Mouse (Mus musculus) kidney, embryonic 15.5 days (tissue): ENCODE results near the gene Snai3. TPM values are rescaled to one million over a fixed set of nuclear protein-coding genes. Genes with fewer than 3 reads are reported as not detected.
A peak's percentile ranks its signal among the peaks of the same experiment; 100 is the strongest.

Source experiments
- ATAC-seq: fragments of 200-750 bp; cut with Nextera tagmentation; replicated peaks from 2 replicates; pipeline ENCODE4 v1.8.0; 2017; ENCODE audit warnings: moderate TSS enrichment; ENCODE audit not compliant: low FRiP score
- H3K27ac ChIP-seq: fragments of 300-500 bp; sonication (generic); 2 replicates; pipeline ENCODE4 v1.5.1; 2015; ENCODE audit warnings: mild to moderate bottlenecking, inconsistent platforms
- H3K27me3 ChIP-seq: fragments of 300-500 bp; sonication (generic); 2 replicates; pipeline ENCODE4 v1.6.1; 2015; ENCODE audit warnings: inconsistent platforms
- H3K36me3 ChIP-seq: fragments of 300-500 bp; sonication (generic); 2 replicates; pipeline ENCODE4 v1.6.1; 2015; ENCODE audit warnings: inconsistent platforms
- H3K4me1 ChIP-seq: fragments of 300-500 bp; sonication (generic); 2 replicates; pipeline ENCODE4 v1.6.1; 2015; ENCODE audit warnings: inconsistent platforms
- H3K4me2 ChIP-seq: fragments of 300-500 bp; sonication (generic); 2 replicates; pipeline ENCODE4 v1.6.1; 2015; ENCODE audit warnings: moderate library complexity, mild to moderate bottlenecking, inconsistent platforms
- H3K4me3 ChIP-seq: fragments of 300-500 bp; sonication (generic); replicated peaks from 2 replicates; pipeline ENCODE4 v1.5.1; 2015; ENCODE audit warnings: mild to moderate bottlenecking, inconsistent platforms
- H3K9ac ChIP-seq: fragments of 300-500 bp; sonication (generic); 2 replicates; pipeline ENCODE4 v1.6.1; 2015; ENCODE audit warnings: mild to moderate bottlenecking, inconsistent platforms
- H3K9me3 ChIP-seq: fragments of 300-500 bp; sonication (generic); replicated peaks from 2 replicates; pipeline ENCODE4 v1.6.1; 2016; ENCODE audit warnings: inconsistent platforms
- WGBS: fragments of 180-500 bp; shearing (Covaris S2); methylation state at CpG from one replicate; pipeline ENCODE4 v1.1.7; 2015; ENCODE audit warnings: mixed read lengths; 5-methylcytosine and 5-hydroxymethylcytosine counted together
- microRNA-seq: library from miRNA; unstranded; fragments of <30 nt; microRNA quantifications from one replicate; pipeline ENCODE4, GENCODE M21; 2016
- polyA plus RNA-seq: library from polyadenylated mRNA; unstranded; fragments of >200 nt; fragmentation: Nextera tagmentation; extraction: Ambion mirVana; gene quantifications from 2 replicates; pipeline ENCODE4 v1.2.1, GENCODE M21; 2015

The Snai3 gene
- polyA plus RNA-seq, 1 experiment from 2014 or later, result 0.34 TPM

- Histone ChIP-seq H3K9ac (no peak overlapping the region), H3K4me2 (no peak overlapping the region), H3K27me3 (no peaks in the 10 kb centered on the region), H3K36me3 (peaks cover 22% of the 10 kb centered on the region), H3K4me3 (no peak overlapping the region), H3K9me3 (no peaks in the 10 kb centered on the region), H3K4me1 (peaks cover 18% of the 10 kb centered on the region), H3K27ac (0 out of 2 replicates have a peak overlapping the region, but pooled peaks have one; percentile 23)
- ATAC-seq, result no peak
- 87% methylated on average over 24 of the region's 24 CpGs for WGBS
Observed at GRCm38 (mm10) chr8:122423217-122423616, 37.3 kb downstream of the Snai3 start.

DNA sequence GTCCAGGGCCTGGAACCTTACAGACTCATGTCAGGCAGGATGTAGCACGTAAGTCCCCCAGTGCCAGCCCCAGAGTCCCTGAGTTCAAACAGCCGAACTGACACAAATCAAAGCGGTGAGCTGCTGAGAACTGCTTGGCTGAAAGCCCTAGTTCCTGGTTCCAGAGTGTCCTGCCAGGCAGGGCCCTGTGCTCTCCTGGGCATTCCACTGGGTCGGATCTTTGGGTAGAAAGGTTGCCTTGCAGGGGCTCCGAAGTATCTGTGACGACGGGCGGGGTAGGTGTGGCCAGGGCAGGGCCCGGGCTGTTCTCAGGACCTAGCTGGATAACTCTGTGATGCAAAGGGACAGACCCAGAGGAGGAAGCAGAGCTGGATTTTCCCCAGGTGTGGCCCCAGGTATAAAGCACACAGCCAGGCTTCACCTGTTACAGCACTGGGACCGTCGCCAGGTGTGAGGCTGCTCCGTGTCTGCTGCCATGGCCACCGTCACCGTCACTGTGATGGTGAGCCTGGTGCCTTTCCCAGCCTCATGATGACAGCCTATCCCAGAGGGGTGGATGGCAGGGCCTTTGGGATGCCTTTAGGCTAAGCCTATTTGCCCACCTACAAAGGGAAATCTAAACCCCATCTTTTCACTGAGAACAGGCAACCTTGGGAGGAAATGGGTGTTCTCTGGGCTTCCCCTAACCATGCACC, 39.0 kb downstream of the Snai3 start, which contains the start of gene Il17c:
TSS of gene Il17c (plus strand) at position 645 of the 695 bp plus-strand sequence.
- no peaks in the 10 kb centered on the region for H3K27me3 ChIP-seq
- 82% methylated on average over 14 of the region's 14 CpGs for WGBS
- H3K9ac ChIP-seq, result no peak within 1 kb of the TSS
- H3K4me2 ChIP-seq, result no peak within 1 kb of the TSS
- H3K27ac ChIP-seq, result no peak within 1 kb of the TSS
- peaks cover 38% of the 10 kb centered on the region for H3K36me3 ChIP-seq
- peaks cover 18% of the 10 kb centered on the region for H3K4me1 ChIP-seq
- ATAC-seq, result no peak
- H3K4me3 ChIP-seq, result no peak within 1 kb of the TSS
- no peaks in the 10 kb centered on the region for H3K9me3 ChIP-seq

DNA sequence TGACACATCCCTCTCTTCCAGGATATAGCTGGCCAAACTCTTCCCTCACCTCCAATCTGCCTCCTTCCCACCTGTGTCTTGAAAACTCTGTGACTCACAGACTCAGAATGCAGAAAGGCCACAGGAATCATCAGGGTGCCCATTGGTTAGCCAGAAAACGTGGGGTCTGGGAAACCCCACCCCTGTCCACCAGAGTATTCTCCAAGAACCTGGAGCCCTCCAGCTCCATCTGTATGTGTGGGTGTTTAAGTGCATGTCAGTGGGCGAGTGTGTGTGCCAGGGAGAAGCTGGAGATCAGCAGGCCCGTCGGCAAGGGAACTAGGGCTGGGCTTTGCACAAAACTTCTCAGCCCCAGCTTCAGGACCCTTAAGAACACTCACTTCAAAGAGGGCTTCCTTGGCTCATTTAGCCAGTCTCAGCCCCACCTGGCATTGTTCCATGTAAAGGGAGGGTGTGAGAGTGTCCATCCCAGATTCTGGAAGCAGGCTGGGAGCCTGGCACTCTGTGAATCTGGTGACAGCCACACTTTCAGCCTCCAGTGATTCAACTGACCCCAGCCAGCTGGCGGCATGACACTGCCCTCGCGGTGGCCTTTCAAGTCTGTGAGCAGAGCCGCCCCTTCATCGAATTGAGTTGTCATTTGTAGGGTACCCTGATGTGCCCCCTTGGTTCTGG, 40.5 kb downstream of the Snai3 start:
- no peaks in the 10 kb centered on the region for H3K27me3 ChIP-seq
- no peak overlapping the region for H3K9ac ChIP-seq
- 65% methylated on average over 9 of the region's 9 CpGs for WGBS
- H3K4me1 ChIP-seq, result peaks cover 18% of the 10 kb centered on the region
- no peaks in the 10 kb centered on the region for H3K9me3 ChIP-seq
- H3K27ac ChIP-seq, result no peak overlapping the region
- no peak overlapping the region for H3K4me3 ChIP-seq
- ATAC-seq, result no peak
- H3K4me2 ChIP-seq, result no peak overlapping the region
- peaks cover 41% of the 10 kb centered on the region for H3K36me3 ChIP-seq

GRCm38 (mm10) chr8:122415554-122415953, 45.0 kb downstream of the Snai3 start:
- Histone ChIP-seq H3K27ac (no peak overlapping the region), H3K4me2 (no peak overlapping the region), H3K9ac (no peak overlapping the region), H3K36me3 (peaks cover 85% of the 10 kb centered on the region), H3K4me1 (no peaks in the 10 kb centered on the region), H3K4me3 (no peak overlapping the region), H3K9me3 (no peaks in the 10 kb centered on the region), H3K27me3 (no peaks in the 10 kb centered on the region)
- ATAC-seq, result no peak
- WGBS, result 90% methylated on average over 6 of the region's 6 CpGs

DNA sequence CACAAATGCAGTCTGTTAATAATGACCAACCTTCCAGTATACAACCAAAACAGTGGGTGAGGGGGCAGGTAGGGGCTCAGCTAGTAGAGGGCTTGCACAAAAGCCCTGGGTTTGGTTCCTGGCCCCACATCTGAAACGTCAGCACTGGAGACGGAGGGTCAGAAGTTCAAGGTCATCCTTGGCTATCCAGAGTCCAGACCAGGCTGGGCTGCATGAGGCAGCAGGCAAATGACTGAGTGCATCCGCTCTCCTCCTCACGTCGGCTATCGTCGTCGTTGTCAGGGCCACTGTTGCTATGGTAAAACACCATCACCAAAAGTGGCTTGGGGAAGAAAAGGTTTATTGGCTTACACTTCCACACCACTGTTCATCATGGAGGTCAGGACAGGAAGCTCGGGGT, 46.2 kb downstream of the Snai3 start:
- H3K4me1 ChIP-seq, result no peaks in the 10 kb centered on the region
- whole genome bisulfite sequencing, result 85% methylated on average over 9 of the region's 9 CpGs
- no peak overlapping the region for H3K9ac ChIP-seq
- H3K27ac ChIP-seq, result no peak overlapping the region
- H3K27me3 ChIP-seq, result no peaks in the 10 kb centered on the region
- no peaks in the 10 kb centered on the region for H3K9me3 ChIP-seq
- H3K4me3 ChIP-seq, result no peak overlapping the region
- ATAC-seq, result no peak
- no peak overlapping the region for H3K4me2 ChIP-seq
- H3K36me3 ChIP-seq, result peaks cover 98% of the 10 kb centered on the region

GRCm38 (mm10) chr8:122407678-122408077, 52.9 kb downstream of the Snai3 start:
- peaks cover 100% of the 10 kb centered on the region for H3K36me3 ChIP-seq
- no peak overlapping the region for H3K4me2 ChIP-seq
- no peak for ATAC-seq
- H3K27me3 ChIP-seq, result no peaks in the 10 kb centered on the region
- no peaks in the 10 kb centered on the region for H3K4me1 ChIP-seq
- no peak overlapping the region for H3K4me3 ChIP-seq
- H3K9ac ChIP-seq, result no peak overlapping the region
- H3K9me3 ChIP-seq, result no peaks in the 10 kb centered on the region
- H3K27ac ChIP-seq, result no peak overlapping the region
- WGBS, result 88% methylated on average over 7 of the region's 7 CpGs

- Histone ChIP-seq H3K27me3 (no peaks in the 10 kb centered on the region), H3K36me3 (peaks cover 100% of the 10 kb centered on the region), H3K4me2 (no peak overlapping the region), H3K4me1 (no peaks in the 10 kb centered on the region), H3K27ac (no peak overlapping the region), H3K4me3 (no peak overlapping the region), H3K9me3 (no peaks in the 10 kb centered on the region), H3K9ac (no peak overlapping the region)
- WGBS, result 87% methylated on average over 9 of the region's 9 CpGs
- ATAC-seq, result no peak
Observed at GRCm38 (mm10) chr8:122405146-122405805, 55.3 kb downstream of the Snai3 start.

Small RNA genes lying within 50 kb of the gene (microRNA-seq; reads per million reads assigned to microRNA genes)
- gene Gm24366, result not detected

Other genes with a start within 250 kb of the Snai3 start
- gene Zfpm1, start 178.6 kb downstream of the Snai3 start, polyA plus RNA-seq, result 2.2 and 2.4 TPM in 2 replicates
- not detected in 2 replicates for gene Trhr2, start 100.0 kb downstream of the Snai3 start, polyA plus RNA-seq
- 53.2 and 53.9 TPM in 2 replicates for gene Zc3h18, start 84.1 kb downstream of the Snai3 start, polyA plus RNA-seq
- not detected in 2 replicates for gene Il17c, start 38.7 kb downstream of the Snai3 start, polyA plus RNA-seq
- gene Cyba, start 27.8 kb downstream of the Snai3 start, polyA plus RNA-seq, result 310 and 320 TPM in 2 replicates
- 32.7 and 37.5 TPM in 2 replicates for gene Mvd, start 17.3 kb downstream of the Snai3 start, polyA plus RNA-seq
- gene Rnf166, start 15.3 kb upstream of the Snai3 start, polyA plus RNA-seq, result 37.7 and 39.8 TPM in 2 replicates
- gene Ctu2, start 15.4 kb upstream of the Snai3 start, polyA plus RNA-seq, result 48.6 and 55.7 TPM in 2 replicates
- 13.2 and 17.8 TPM in 2 replicates for gene Piezo1, start 90.6 kb upstream of the Snai3 start, polyA plus RNA-seq
- gene Cdt1, start 107.3 kb upstream of the Snai3 start, polyA plus RNA-seq, result 40.8 and 50.4 TPM in 2 replicates
- 333 and 353 TPM in 2 replicates for gene Aprt, start 116.2 kb upstream of the Snai3 start, polyA plus RNA-seq
- gene Galns, start 150.7 kb upstream of the Snai3 start, polyA plus RNA-seq, result 14.0 and 16.0 TPM in 2 replicates
- gene Trappc2l, start 150.9 kb upstream of the Snai3 start, polyA plus RNA-seq, result 51.8 and 54.8 TPM in 2 replicates
- gene Pabpn1l, start 162.0 kb upstream of the Snai3 start, polyA plus RNA-seq, result 0.18 TPM in 1 of 2 replicates, not detected in the other
- 3.5 and 3.6 TPM in 2 replicates for gene Cbfa2t3, start 238.4 kb upstream of the Snai3 start, polyA plus RNA-seq